Mouse (Mus musculus) embryonic facial prominence, embryonic 12.5 days (tissue): ENCODE measurements around the gene Gm5105. TPM values are rescaled to one million over a fixed set of nuclear protein-coding genes. Genes with fewer than 3 reads are reported as not detected.
A peak's percentile ranks its signal among the peaks of the same experiment; 100 is the strongest.

Source experiments
- ATAC-seq: fragments of 200-750 bp; cut with Nextera tagmentation; 2 replicates; pipeline ENCODE4 v1.8.0; 2017; ENCODE audit not compliant: insufficient number of reproducible peaks, insufficient read depth, low FRiP score, low TSS enrichment
- H3K27ac ChIP-seq: fragments of 300-500 bp; sonication (generic); 2 replicates; pipeline ENCODE4 v1.5.1; 2016; ENCODE audit warnings: mild to moderate bottlenecking
- H3K27me3 ChIP-seq: fragments of 300-500 bp; sonication (generic); 2 replicates; pipeline ENCODE4 v1.6.1; 2016; ENCODE audit warnings: mild to moderate bottlenecking, moderate library complexity
- H3K36me3 ChIP-seq: fragments of 300-500 bp; sonication (generic); 2 replicates; pipeline ENCODE4 v1.6.1; 2016; ENCODE audit warnings: mild to moderate bottlenecking
- H3K4me1 ChIP-seq: fragments of 300-500 bp; sonication (generic); 2 replicates; pipeline ENCODE4 v1.6.1; 2016
- H3K4me2 ChIP-seq: fragments of 300-500 bp; sonication (generic); replicated peaks from 2 replicates; pipeline ENCODE4 v1.6.1; 2016; ENCODE audit warnings: mild to moderate bottlenecking, moderate library complexity
- H3K4me3 ChIP-seq: fragments of 300-500 bp; sonication (generic); 2 replicates; pipeline ENCODE4 v1.5.1; 2016; ENCODE audit warnings: mild to moderate bottlenecking
- H3K9ac ChIP-seq: fragments of 300-500 bp; sonication (generic); 2 replicates; pipeline ENCODE4 v1.6.1; 2016; ENCODE audit warnings: mild to moderate bottlenecking, moderate library complexity
- H3K9me3 ChIP-seq: fragments of 300-500 bp; sonication (generic); 2 replicates; pipeline ENCODE4 v1.6.1; 2016; ENCODE audit warnings: mild to moderate bottlenecking, moderate library complexity
- WGBS: fragments of 180-500 bp; shearing (Covaris S2); methylation state at CpG from one replicate; pipeline ENCODE4 v1.1.7; 2016; 5-methylcytosine and 5-hydroxymethylcytosine counted together
- polyA plus RNA-seq: library from polyadenylated mRNA; unstranded; fragments of >200 nt; fragmentation: Nextera tagmentation; extraction: Ambion mirVana; gene quantifications from 2 replicates; pipeline ENCODE4 v1.2.1, GENCODE M21; 2016

The Gm5105 gene
- polyA plus RNA-seq, 1 experiment from 2014 or later: not detected

- WGBS: 70% methylated on average over 6 of the region's 6 CpGs
- Histone ChIP-seq H3K4me3 (no peak overlapping the region), H3K4me2 (no peak overlapping the region), H3K9me3 (no peaks in the 10 kb centered on the region), H3K9ac (no peak overlapping the region), H3K36me3 (no peaks in the 10 kb centered on the region), H3K27ac (no peak overlapping the region), H3K4me1 (peaks cover 8% of the 10 kb centered on the region; the same call in 1 of the 2 replicates), H3K27me3 (no peaks in the 10 kb centered on the region)
- ATAC-seq: no peak
Measured at GRCm38 (mm10) chr3:138049555-138049954, 17.6 kb downstream of the Gm5105 start.

GRCm38 (mm10) chr3:138043316-138043715 lies 23.9 kb downstream of the Gm5105 start:
- ATAC-seq: 0 out of 2 replicates have a peak, but pooled peaks have one; percentile 60
- 79% methylated on average over 7 of the region's 7 CpGs for WGBS
- no peaks in the 10 kb centered on the region for H3K36me3 ChIP-seq

GRCm38 (mm10) chr3:138041591-138042301 lies 25.4 kb downstream of the Gm5105 start:
- no peak overlapping the region for H3K4me2 ChIP-seq
- H3K9me3 ChIP-seq: no peaks in the 10 kb centered on the region
- no peak overlapping the region for H3K9ac ChIP-seq
- ATAC-seq: no peak
- H3K4me3 ChIP-seq: no peak overlapping the region
- no peak overlapping the region for H3K27ac ChIP-seq
- H3K36me3 ChIP-seq: no peaks in the 10 kb centered on the region
- H3K27me3 ChIP-seq: no peaks in the 10 kb centered on the region
- 0 out of 2 replicates have a peak, but pooled peaks cover 3% of the 10 kb centered on the region for H3K4me1 ChIP-seq
- 48% methylated on average over 3 of the region's 3 CpGs for WGBS

More at GRCm38 (mm10) chr3:138043316-138043715, 23.9 kb downstream of the Gm5105 start:
- H3K9me3 ChIP-seq: no peaks in the 10 kb centered on the region
- H3K4me2 ChIP-seq: no peak overlapping the region
- H3K4me1 ChIP-seq: 0 out of 2 replicates have a peak, but pooled peaks cover 3% of the 10 kb centered on the region
- H3K9ac ChIP-seq: no peak overlapping the region
- no peak overlapping the region for H3K4me3 ChIP-seq
- no peaks in the 10 kb centered on the region for H3K27me3 ChIP-seq
- H3K27ac ChIP-seq: no peak overlapping the region

- ATAC-seq: no peak
- Histone ChIP-seq H3K9me3 (no peaks in the 10 kb centered on the region), H3K4me3 (no peak overlapping the region), H3K27ac (no peak overlapping the region), H3K36me3 (no peaks in the 10 kb centered on the region), H3K4me2 (no peak overlapping the region), H3K9ac (no peak overlapping the region), H3K27me3 (no peaks in the 10 kb centered on the region), H3K4me1 (0 out of 2 replicates have a peak, but pooled peaks cover 3% of the 10 kb centered on the region)
- 73% methylated on average over 2 of the region's 2 CpGs for WGBS
Measured at GRCm38 (mm10) chr3:138040938-138041337, 26.2 kb downstream of the Gm5105 start.

GRCm38 (mm10) chr3:138033986-138034385 lies 33.2 kb downstream of the Gm5105 start:
- Histone ChIP-seq H3K9me3 (no peaks in the 10 kb centered on the region), H3K4me1 (no peaks in the 10 kb centered on the region), H3K4me3 (no peak overlapping the region), H3K36me3 (no peaks in the 10 kb centered on the region), H3K9ac (no peak overlapping the region), H3K27ac (no peak overlapping the region), H3K4me2 (no peak overlapping the region), H3K27me3 (no peaks in the 10 kb centered on the region)
- WGBS: 70% methylated on average over 6 of the region's 6 CpGs
- ATAC-seq: no peak

- 86% methylated on average over 6 of the region's 6 CpGs for WGBS
- no peaks in the 10 kb centered on the region for H3K4me1 ChIP-seq
- no peaks in the 10 kb centered on the region for H3K36me3 ChIP-seq
- H3K9me3 ChIP-seq: no peaks in the 10 kb centered on the region
- H3K9ac ChIP-seq: no peak overlapping the region
- no peak overlapping the region for H3K4me2 ChIP-seq
- no peak for ATAC-seq
- H3K27ac ChIP-seq: no peak overlapping the region
- H3K27me3 ChIP-seq: no peaks in the 10 kb centered on the region
- H3K4me3 ChIP-seq: no peak overlapping the region
Measured at GRCm38 (mm10) chr3:138030563-138030962, 36.6 kb downstream of the Gm5105 start.

- 93% methylated on average over 5 of the region's 5 CpGs for WGBS
- no peaks in the 10 kb centered on the region for H3K27me3 ChIP-seq
- no peak for ATAC-seq
- H3K27ac ChIP-seq: no peak overlapping the region
- no peaks in the 10 kb centered on the region for H3K4me1 ChIP-seq
- H3K4me2 ChIP-seq: no peak overlapping the region
- no peaks in the 10 kb centered on the region for H3K9me3 ChIP-seq
- no peak overlapping the region for H3K9ac ChIP-seq
- H3K4me3 ChIP-seq: no peak overlapping the region
- no peaks in the 10 kb centered on the region for H3K36me3 ChIP-seq
Measured at GRCm38 (mm10) chr3:138029351-138029750, 37.8 kb downstream of the Gm5105 start.

- H3K9ac ChIP-seq: no peak overlapping the region
- no peak overlapping the region for H3K27ac ChIP-seq
- H3K4me1 ChIP-seq: no peaks in the 10 kb centered on the region
- H3K27me3 ChIP-seq: no peaks in the 10 kb centered on the region
- no peak overlapping the region for H3K4me3 ChIP-seq
- no peak overlapping the region for H3K4me2 ChIP-seq
- H3K36me3 ChIP-seq: no peaks in the 10 kb centered on the region
- 78% methylated on average over 5 of the region's 5 CpGs for WGBS
- ATAC-seq: no peak
- H3K9me3 ChIP-seq: no peaks in the 10 kb centered on the region
Measured at GRCm38 (mm10) chr3:138027575-138028362, 39.4 kb downstream of the Gm5105 start.

- ATAC-seq: no peak
Measured at GRCm38 (mm10) chr3:138026286-138026685, 40.9 kb downstream of the Gm5105 start.

GRCm38 (mm10) chr3:138022651-138023050 lies 44.5 kb downstream of the Gm5105 start:
- Histone ChIP-seq H3K9ac (no peak overlapping the region), H3K9me3 (no peaks in the 10 kb centered on the region), H3K27ac (no peak overlapping the region), H3K27me3 (no peaks in the 10 kb centered on the region), H3K36me3 (no peaks in the 10 kb centered on the region), H3K4me1 (no peaks in the 10 kb centered on the region), H3K4me2 (no peak overlapping the region), H3K4me3 (no peak overlapping the region)
- ATAC-seq: no peak
- WGBS: 82% methylated on average over 4 of the region's 4 CpGs

More at GRCm38 (mm10) chr3:138026286-138026685, 40.9 kb downstream of the Gm5105 start:
- 71% methylated on average over 10 of the region's 10 CpGs for WGBS
- Histone ChIP-seq H3K36me3 (no peaks in the 10 kb centered on the region), H3K4me2 (no peak overlapping the region), H3K27me3 (no peaks in the 10 kb centered on the region), H3K9me3 (no peaks in the 10 kb centered on the region), H3K4me1 (no peaks in the 10 kb centered on the region), H3K9ac (no peak overlapping the region), H3K4me3 (no peak overlapping the region), H3K27ac (no peak overlapping the region)

- no peak for ATAC-seq
- 85% methylated on average over 4 of the region's 4 CpGs for WGBS
- H3K9ac ChIP-seq: no peak overlapping the region
- H3K4me3 ChIP-seq: no peak overlapping the region
- H3K4me1 ChIP-seq: no peaks in the 10 kb centered on the region
- no peaks in the 10 kb centered on the region for H3K9me3 ChIP-seq
- no peak overlapping the region for H3K4me2 ChIP-seq
- H3K27me3 ChIP-seq: no peaks in the 10 kb centered on the region
- no peak overlapping the region for H3K27ac ChIP-seq
- no peaks in the 10 kb centered on the region for H3K36me3 ChIP-seq
Measured at GRCm38 (mm10) chr3:138022003-138022402, 45.2 kb downstream of the Gm5105 start.

GRCm38 (mm10) chr3:138016810-138017209 lies 50.4 kb downstream of the Gm5105 start:
- WGBS: 75% methylated on average over 12 of the region's 12 CpGs
- H3K36me3 ChIP-seq: no peaks in the 10 kb centered on the region
- H3K4me1 ChIP-seq: no peaks in the 10 kb centered on the region
- H3K9ac ChIP-seq: no peak overlapping the region
- no peaks in the 10 kb centered on the region for H3K27me3 ChIP-seq
- no peak for ATAC-seq
- H3K9me3 ChIP-seq: no peaks in the 10 kb centered on the region
- no peak overlapping the region for H3K4me2 ChIP-seq
- no peak overlapping the region for H3K4me3 ChIP-seq
- H3K27ac ChIP-seq: no peak overlapping the region
